Mouse (Mus musculus): Measurements from ENCODE around the gene Rrp9. TPM values are rescaled to one million over a fixed set of nuclear protein-coding genes. Genes with fewer than 3 reads are reported as not detected.

The Rrp9 gene
- total RNA-seq, 2 experiments from 2014 or later = 29.3 to 38.7 TPM

GRCm38 (mm10) chr9:106513566-106513965, 37.8 kb downstream of the Rrp9 start:
- DNase-seq (ENCODE audit: low spot score in 2 of 2) = no peak

- DNase-seq (ENCODE audit: low spot score in 2 of 2) = no peak
These were observed 38.5 kb downstream of the Rrp9 start, which contains the start of gene Iqcf5 for GRCm38 (mm10) chr9:106514273-106514672. Gene Iqcf5 (plus strand): TSS chr9:106514573.

- DNase-seq (ENCODE audit: low spot score in 2 of 2) = no peak
These were observed 43.7 kb downstream of the Rrp9 start for GRCm38 (mm10) chr9:106519433-106519832.

GRCm38 (mm10) chr9:106519909-106520308, 44.1 kb downstream of the Rrp9 start:
- DNase-seq (ENCODE audit: low spot score in 2 of 2) = no peak

GRCm38 (mm10) chr9:106531833-106532232, 56.1 kb downstream of the Rrp9 start:
- DNase-seq (ENCODE audit: low spot score in 2 of 2) = peak; percentile 39 to 47

- no peak for DNase-seq (ENCODE audit: low spot score in 2 of 2)
These were observed 58.5 kb downstream of the Rrp9 start for GRCm38 (mm10) chr9:106534296-106534695.

- peak; percentile 28 to 29 for DNase-seq (ENCODE audit: low spot score in 2 of 2)
These were observed 59.2 kb downstream of the Rrp9 start for GRCm38 (mm10) chr9:106534975-106535374.

Other genes with a start within 250 kb of the Rrp9 start
- gene Alas1, start 227.3 kb upstream of the Rrp9 start, total RNA-seq (2021) = 100 to 1,000 TPM; 135 to 137 TPM
- gene Poc1a, start 194.9 kb upstream of the Rrp9 start, total RNA-seq (2021) = 10 to 100 TPM; 14.8 to 16.1 TPM
- gene Dusp7, start 107.3 kb upstream of the Rrp9 start, total RNA-seq (2021) = 100 to 1,000 TPM; 106 to 111 TPM
- 100 to 1,000 TPM; 275 to 295 TPM for gene Rpl29, start 46.5 kb upstream of the Rrp9 start, total RNA-seq (2021)
- gene Acy1, start 37.6 kb upstream of the Rrp9 start, total RNA-seq (2021) = 10 to 100 TPM; 15.6 to 19.4 TPM
- 10 to 100 TPM; 12.5 to 12.7 TPM for gene Abhd14b, start 28.5 kb upstream of the Rrp9 start, total RNA-seq (2021)
- gene Abhd14a, start 28.3 kb upstream of the Rrp9 start, total RNA-seq (2021) = 10 to 100 TPM; 35.3 to 36.5 TPM
- 100 to 1,000 TPM; 207 to 212 TPM for gene Pcbp4, start 22.7 kb upstream of the Rrp9 start, total RNA-seq (2021)
- gene Gpr62, start 10.0 kb upstream of the Rrp9 start, total RNA-seq (2021) = 1 to 10 TPM; 9.0 to 9.6 TPM
- gene Parp3, start 986 bp downstream of the Rrp9 start, total RNA-seq (2021) = 1 to 10 TPM; 5.2 to 5.5 TPM
- not detected for gene Iqcf1, start 24.0 kb downstream of the Rrp9 start, total RNA-seq (2021)
- not detected for gene Iqcf5, start 38.6 kb downstream of the Rrp9 start, total RNA-seq (2021)
- gene Iqcf3, start 85.7 kb downstream of the Rrp9 start, total RNA-seq (2021) = not detected
- not detected for gene Iqcf4, start 95.0 kb downstream of the Rrp9 start, total RNA-seq (2021)
- not detected for gene Iqcf6, start 150.6 kb downstream of the Rrp9 start, total RNA-seq (2021)
- gene Grm2, start 180.1 kb downstream of the Rrp9 start, total RNA-seq (2021) = 10 to 100 TPM; 50.5 to 52.2 TPM
- 100 to 1,000 TPM in 1 of 2 experiments, 10 to 100 TPM in 1; 99.4 to 103 TPM for gene Tex264, start 210.0 kb downstream of the Rrp9 start, total RNA-seq (2021)

Measured in left cerebral cortex, adult 18-20 months (tissue).